Mouse (Mus musculus): ENCODE results near the gene Hist1h2ab. TPM values are rescaled to one million over a fixed set of nuclear protein-coding genes. Genes with fewer than 3 reads are reported as not detected.

Hist1h2ab gene
- total RNA-seq, 1 experiment: 2,399 TPM

DNA sequence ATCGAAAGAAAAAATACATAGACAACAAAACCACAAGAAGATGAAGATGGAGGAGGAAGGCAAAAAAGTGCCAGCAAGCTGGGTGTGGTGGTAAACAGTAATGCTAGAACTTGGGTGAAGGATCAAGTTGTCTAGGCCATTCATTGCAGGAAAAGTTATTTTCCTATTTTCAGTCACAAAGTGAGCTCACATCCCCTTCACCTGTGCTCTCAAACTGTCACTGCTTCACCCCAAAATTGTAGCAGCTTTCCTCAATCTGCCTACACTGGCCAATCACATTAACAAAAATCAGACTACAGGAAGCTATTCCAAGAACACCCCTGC lies 9.0 kb downstream of the Hist1h2ab start:
- Histone ChIP-seq H3K4me3 (ENCODE audit: insufficient read depth in 1 of 2, low read depth in 1 of 2, low read length in 2 of 2, poor library complexity in 1 of 2, severe bottlenecking in 1 of 2) (peak overlapping the region; percentile 44 to 59; a peak in 3 of 4 replicates), H3K9me3 (ENCODE audit: control insufficient read depth, insufficient read depth, low read depth, low read length) (no peaks in the 10 kb centered on the region), H3K9ac (ENCODE audit: insufficient read depth, low read depth, low read length, poor library complexity, severe bottlenecking) (peak overlapping the region; percentile 76), H3K27ac (ENCODE audit: insufficient read depth, low read depth, low read length, poor library complexity, severe bottlenecking) (peak overlapping the region; percentile 77; the same call in 1 of the 2 replicates), H3K36me3 (ENCODE audit: control insufficient read depth, insufficient read depth, low read length, poor library complexity, severe bottlenecking) (no peaks in the 10 kb centered on the region), H3K4me1 (ENCODE audit: control insufficient read depth in 2 of 2, insufficient read depth in 2 of 2, low read length in 2 of 2, poor library complexity in 1 of 2) (peaks cover 0 to 4% of the 10 kb centered on the region in 2 experiments; a peak in 2 of 4 replicates)
- no peak for DNase-seq (ENCODE audit: low read depth, low spot score)
- TF ChIP-seq ZC3H11A (IDR thresholded peaks at IDR 0.05; ENCODE audit: borderline replicate concordance, low read depth, low read length) (no peak), CHD2 (IDR thresholded peaks at IDR 0.05; ENCODE audit: low read depth, low read length) (no peak), ZNF384 (IDR thresholded peaks at IDR 0.05; ENCODE audit: low read depth, low read length) (no peak), HCFC1 (IDR thresholded peaks at IDR 0.05; ENCODE audit: borderline replicate concordance, insufficient read depth, low read length) (no peak), MAFK (IDR thresholded peaks at IDR 0.05; ENCODE audit: insufficient read depth, low read depth, low read length) (no peak)
- in situ Hi-C loops (cut with MboI; ENCODE audit: low sequenced_read_pairs in 2 of 2, unreplicated experiment in 2 of 2): loop anchor here in 1 of 2 experiments (25.0 kb wide), 1 partner anchor 1723 kb away; the partner anchor contains the start of genes Hist1h2ag, Hist1h2ah, Hist1h2bj and Hist1h2bk

DNA sequence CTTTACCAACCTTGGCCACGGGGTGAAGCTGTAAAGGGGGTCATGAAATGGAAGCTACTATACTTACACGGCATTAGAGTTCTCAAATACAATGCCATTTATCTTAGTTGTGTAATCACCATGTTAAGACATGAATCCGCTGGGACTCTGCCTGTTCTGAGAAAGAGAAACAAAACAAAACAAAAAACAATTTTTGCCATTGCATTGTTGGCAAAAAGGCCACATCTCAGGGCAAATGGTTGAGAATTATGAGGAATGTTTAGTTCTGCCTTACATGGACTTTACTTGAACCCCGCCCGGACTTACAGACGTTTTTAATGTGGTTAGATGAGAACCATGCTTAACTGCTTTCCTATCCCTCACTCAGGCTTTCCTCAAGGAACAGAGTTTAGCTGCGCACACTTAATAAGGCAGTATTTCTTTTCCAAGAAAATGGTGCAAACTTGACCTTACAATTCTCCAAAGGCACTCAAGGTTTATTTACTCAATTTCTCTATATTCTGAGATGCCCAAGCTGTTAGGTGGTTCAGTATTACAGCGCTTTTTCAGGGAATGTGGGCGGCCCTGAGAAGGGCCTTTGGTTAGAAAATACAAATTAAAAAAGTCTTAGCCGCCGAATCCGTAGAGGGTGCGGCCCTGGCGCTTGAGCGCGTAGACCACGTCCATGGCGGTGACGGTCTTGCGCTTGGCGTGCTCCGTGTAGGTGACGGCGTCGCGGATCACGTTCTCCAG lies 9.5 kb downstream of the Hist1h2ab start:
- TF ChIP-seq MAFK (IDR thresholded peaks at IDR 0.05; ENCODE audit: insufficient read depth, low read depth, low read length) (no peak), HCFC1 (IDR thresholded peaks at IDR 0.05; ENCODE audit: borderline replicate concordance, insufficient read depth, low read length) (no peak), ZC3H11A (IDR thresholded peaks at IDR 0.05; ENCODE audit: borderline replicate concordance, low read depth, low read length) (no peak), CHD2 (IDR thresholded peaks at IDR 0.05; ENCODE audit: low read depth, low read length) (no peak; the same call in 1 of the 2 replicates), ZNF384 (IDR thresholded peaks at IDR 0.05; ENCODE audit: low read depth, low read length) (no peak)
- Histone ChIP-seq H3K4me3 (ENCODE audit: insufficient read depth in 1 of 2, low read depth in 1 of 2, low read length in 2 of 2, poor library complexity in 1 of 2, severe bottlenecking in 1 of 2) (peak overlapping the region; percentile 44 to 59), H3K27ac (ENCODE audit: insufficient read depth, low read depth, low read length, poor library complexity, severe bottlenecking) (peak overlapping the region; percentile 77), H3K36me3 (ENCODE audit: control insufficient read depth, insufficient read depth, low read length, poor library complexity, severe bottlenecking) (no peaks in the 10 kb centered on the region), H3K4me1 (ENCODE audit: control insufficient read depth in 2 of 2, insufficient read depth in 2 of 2, low read length in 2 of 2, poor library complexity in 1 of 2) (peaks cover 0 to 4% of the 10 kb centered on the region in 2 experiments; a peak in 2 of 4 replicates), H3K9ac (ENCODE audit: insufficient read depth, low read depth, low read length, poor library complexity, severe bottlenecking) (peak overlapping the region; percentile 76), H3K9me3 (ENCODE audit: control insufficient read depth, insufficient read depth, low read depth, low read length) (no peaks in the 10 kb centered on the region)
- DNase-seq (ENCODE audit: low read depth, low spot score): no peak
- in situ Hi-C loops (cut with MboI; ENCODE audit: low sequenced_read_pairs in 2 of 2, unreplicated experiment in 2 of 2): loop anchor here in 1 of 2 experiments (25.0 kb wide), 1 partner anchor 1723 kb away; the partner anchor contains the start of genes Hist1h2ag, Hist1h2ah, Hist1h2bj and Hist1h2bk

DNA sequence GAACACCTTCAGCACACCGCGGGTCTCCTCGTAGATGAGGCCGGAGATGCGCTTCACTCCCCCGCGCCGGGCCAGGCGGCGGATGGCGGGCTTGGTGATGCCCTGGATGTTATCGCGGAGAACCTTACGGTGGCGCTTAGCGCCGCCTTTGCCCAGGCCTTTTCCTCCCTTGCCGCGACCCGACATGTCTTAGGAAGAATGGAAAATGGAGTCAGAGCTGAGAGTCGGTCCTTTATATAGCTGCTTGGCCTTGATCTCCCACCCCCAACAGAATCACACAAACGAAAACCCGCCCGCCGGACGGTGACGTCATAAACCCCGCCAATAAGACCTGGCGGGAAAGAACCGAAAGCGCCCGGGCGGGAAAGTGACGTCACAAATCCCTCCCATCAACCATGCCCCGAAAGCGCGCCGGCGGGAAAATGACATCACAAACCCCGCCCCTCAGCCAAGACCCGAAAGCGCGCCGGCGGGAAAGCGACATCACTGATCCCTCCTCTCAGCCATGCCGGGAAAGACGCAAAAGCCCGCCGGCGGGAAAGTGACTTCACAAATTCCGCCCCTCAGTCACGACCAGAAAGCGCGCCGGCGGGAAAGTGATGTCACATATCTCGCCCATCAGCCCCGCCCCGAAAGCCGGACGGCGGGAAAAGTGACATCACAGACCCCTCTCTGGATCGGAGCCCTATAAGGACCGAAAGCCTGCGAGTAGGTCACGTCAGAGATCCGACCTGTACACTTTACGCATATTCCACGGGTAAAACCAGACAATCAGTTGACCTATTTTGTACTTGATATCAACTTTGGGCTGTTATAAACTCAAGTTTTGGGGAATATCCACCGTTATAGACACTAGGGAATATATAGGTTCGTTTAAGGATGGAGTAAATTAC lies 10.3 kb downstream of the Hist1h2ab start, which contains the start of gene Hist1h4a:
Hist1h4a (minus strand) TSS at position 259 of the 893 bp plus-strand sequence.
- TF ChIP-seq HCFC1 (IDR thresholded peaks at IDR 0.05; ENCODE audit: borderline replicate concordance, insufficient read depth, low read length): no peak
- peak; percentile 59; the same call in 1 of the 2 replicates for TF ChIP-seq CHD2 (IDR thresholded peaks at IDR 0.05; ENCODE audit: low read depth, low read length)
- TF ChIP-seq ZNF384 (IDR thresholded peaks at IDR 0.05; ENCODE audit: low read depth, low read length): no peak
- H3K4me1 ChIP-seq (ENCODE audit: control insufficient read depth in 2 of 2, insufficient read depth in 2 of 2, low read length in 2 of 2, poor library complexity in 1 of 2): peaks cover 0 to 2% of the 10 kb centered on the region in 2 experiments; a peak in 2 of 4 replicates
- in situ Hi-C loops (cut with MboI; ENCODE audit: low sequenced_read_pairs in 2 of 2, unreplicated experiment in 2 of 2): loop anchor here in 1 of 2 experiments (25.0 kb wide), 1 partner anchor 1724 kb away; the partner anchor contains the start of genes Hist1h2ag, Hist1h2ah, Hist1h2bj and Hist1h2bk
- DNase-seq (ENCODE audit: low read depth, low spot score): peak; percentile 98
- H3K9me3 ChIP-seq (ENCODE audit: control insufficient read depth, insufficient read depth, low read depth, low read length): no peaks in the 10 kb centered on the region
- H3K9ac ChIP-seq (ENCODE audit: insufficient read depth, low read depth, low read length, poor library complexity, severe bottlenecking): peak within 1 kb of the TSS; percentile 98
- peak within 1 kb of the TSS; percentile 55 to 72 for H3K4me3 ChIP-seq (ENCODE audit: insufficient read depth in 1 of 2, low read depth in 1 of 2, low read length in 2 of 2, poor library complexity in 1 of 2, severe bottlenecking in 1 of 2)
- peak within 1 kb of the TSS; percentile 99 for H3K27ac ChIP-seq (ENCODE audit: insufficient read depth, low read depth, low read length, poor library complexity, severe bottlenecking)
- no peaks in the 10 kb centered on the region for H3K36me3 ChIP-seq (ENCODE audit: control insufficient read depth, insufficient read depth, low read length, poor library complexity, severe bottlenecking)
